Mouse (Mus musculus) C2C12 (cell line): ENCODE measurements around the gene Tcaf1.

ENCODE experiments used
- CEBPB ChIP-seq: IDR thresholded peaks from one replicate; pipeline ENCODE4 v1.6.1; 2011; ENCODE audit warnings: low read depth, mild to moderate bottlenecking, control low read depth, moderate library complexity
- CTCF ChIP-seq: IDR thresholded peaks from one replicate; pipeline ENCODE4 v1.5.1; 2011; ENCODE audit not compliant: control insufficient read depth, insufficient read depth, insufficient read length
- MAX ChIP-seq: IDR thresholded peaks from one replicate; pipeline ENCODE4 v1.6.1; 2011; ENCODE audit warnings: mild to moderate bottlenecking, control low read depth
- USF1 ChIP-seq: IDR thresholded peaks from one replicate; pipeline ENCODE4 v1.6.1; 2011; ENCODE audit warnings: low read depth, mild to moderate bottlenecking, control low read depth, moderate library complexity

DNA sequence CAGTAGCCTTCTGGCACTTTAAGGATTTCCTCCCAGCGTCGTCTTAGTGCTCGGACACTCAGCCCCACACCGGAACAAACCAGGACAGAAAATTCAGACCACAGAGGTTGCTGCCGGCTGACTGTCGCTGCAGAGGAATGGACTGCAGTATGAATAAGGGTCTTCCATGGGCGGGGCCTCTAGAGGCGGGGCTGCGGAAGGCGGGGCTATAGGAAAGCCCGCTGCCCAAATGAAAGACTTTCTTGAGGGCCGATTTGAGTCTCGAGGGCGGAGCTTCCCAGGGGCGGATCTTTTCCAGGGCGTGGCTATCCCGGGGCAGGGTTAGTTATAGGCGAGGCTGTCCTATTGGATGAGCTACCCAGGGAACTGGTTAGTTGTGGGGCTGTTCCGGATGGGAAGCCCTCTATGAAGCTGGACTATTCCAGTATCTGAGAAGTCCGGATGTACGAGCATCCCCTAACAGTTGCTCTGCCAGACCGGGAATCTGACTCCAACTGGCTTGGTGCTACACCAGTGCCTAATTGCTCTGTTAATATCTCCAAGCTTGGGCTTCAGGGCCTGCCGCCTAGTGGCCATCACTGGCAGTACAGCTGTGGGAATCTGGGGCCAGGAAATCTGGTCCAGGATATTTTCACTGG lies 64.9 kb downstream of the Tcaf1 start, which contains the start of gene Tcaf2:
- TF ChIP-seq MAX (no peak), CTCF (peak; percentile 43), CEBPB (no peak), USF1 (no peak)
